Mouse (Mus musculus) small intestine, adult 2 months (tissue): ENCODE data around the gene Gramd1c.

ENCODE experiments used
- CTCF ChIP-seq: fragments of 200-500 bp; IDR thresholded peaks from 2 replicates; pipeline ENCODE4 v1.5.1; 2012; ENCODE audit warnings: low read depth, mild to moderate bottlenecking, control low read depth, inconsistent platforms, low read length, moderate library complexity, mixed read lengths; ENCODE audit not compliant: insufficient replicate concordance, insufficient read length; ENCODE audit errors: extremely low read depth
- POLR2A ChIP-seq: fragments of 200-500 bp; IDR thresholded peaks from 2 replicates; pipeline ENCODE4 v1.6.1; 2012; ENCODE audit warnings: low read depth, mild to moderate bottlenecking, control low read depth, inconsistent platforms, low read length, moderate library complexity

DNA sequence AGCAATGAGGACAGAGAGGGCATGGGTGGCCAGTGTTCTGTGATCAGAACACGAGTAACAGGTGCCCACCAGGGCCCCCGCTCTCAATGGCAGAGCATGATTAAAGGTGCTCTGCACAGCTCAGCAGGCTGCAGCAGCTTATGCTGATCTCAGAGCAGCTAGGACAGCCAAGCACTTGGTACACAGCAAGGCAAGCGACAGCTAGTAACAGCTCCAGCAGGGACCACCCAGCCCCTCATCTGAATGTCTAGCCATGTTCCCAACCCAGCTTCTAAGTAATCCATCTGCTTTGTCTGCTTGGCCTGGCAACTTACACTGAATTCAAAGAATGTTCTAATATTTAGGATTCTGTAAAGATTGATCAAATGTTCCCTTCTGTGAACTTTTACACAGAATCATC is 99.4 kb downstream of the Gramd1c start:
- TF ChIP-seq POLR2A (no peak), CTCF (no peak)
